Mouse (Mus musculus) liver, postnatal 0 days (tissue): Measurements from ENCODE around the gene Lce1e. TPM values are rescaled to one million over a fixed set of nuclear protein-coding genes. Genes with fewer than 3 reads are reported as not detected.
"Not testable (repeated sequence)": the region's sequence is repeated elsewhere in the genome, so short reads cannot be mapped to it uniquely, and the experiment has no call there.

Experiments used
- ATAC-seq: fragments of 200-750 bp; cut with Nextera tagmentation; 2 replicates; pipeline ENCODE4 v1.8.0; 2017; ENCODE audit warnings: mild to moderate bottlenecking, moderate library complexity
- DNase-seq: peaks from one replicate; pipeline ENCODE4 v3.0.0-alpha.2; 2016
- H3K27ac ChIP-seq: fragments of 300-500 bp; sonication (generic); 2 replicates; pipeline ENCODE4 v1.5.1; 2014; ENCODE audit warnings: antibody characterized with exemption, moderate library complexity, mild to moderate bottlenecking, low read depth
- H3K27me3 ChIP-seq: fragments of 300-500 bp; sonication (generic); 2 replicates; pipeline ENCODE4 v1.6.1; 2014; ENCODE audit warnings: low read length, control low read depth, mixed read lengths; ENCODE audit not compliant: insufficient read depth
- H3K36me3 ChIP-seq: fragments of 300-500 bp; sonication (generic); replicated peaks from 2 replicates; pipeline ENCODE4 v1.6.1; 2014; ENCODE audit warnings: mild to moderate bottlenecking, control low read depth, low read length, moderate library complexity, mixed read lengths; ENCODE audit not compliant: insufficient read depth
- H3K4me1 ChIP-seq: fragments of 300-500 bp; sonication (generic); 2 replicates; pipeline ENCODE4 v1.6.1; 2014; ENCODE audit warnings: antibody characterized with exemption, mild to moderate bottlenecking, control low read depth; ENCODE audit not compliant: insufficient read depth
- H3K4me2 ChIP-seq: fragments of 300-500 bp; sonication (generic); 2 replicates; pipeline ENCODE4 v1.6.1; 2014; ENCODE audit warnings: low read depth, mild to moderate bottlenecking, low read length, moderate library complexity, mixed read lengths
- H3K4me3 ChIP-seq: fragments of 300-500 bp; sonication (generic); 2 replicates; pipeline ENCODE4 v1.5.1; 2014; ENCODE audit warnings: low read depth, low read length
- H3K9ac ChIP-seq: fragments of 300-500 bp; sonication (generic); replicated peaks from 2 replicates; pipeline ENCODE4 v1.6.1; 2014; ENCODE audit warnings: mild to moderate bottlenecking, moderate library complexity
- H3K9me3 ChIP-seq: fragments of 300-500 bp; sonication (generic); 2 replicates; pipeline ENCODE4 v1.6.1; 2016; ENCODE audit warnings: mild to moderate bottlenecking, control low read depth, low read length, mixed read lengths
- CTCF ChIP-seq: sonication (generic); IDR thresholded peaks from 2 replicates; pipeline ENCODE4 v1.5.1; 2016; ENCODE audit warnings: antibody characterized with exemption, low read depth
- EP300 ChIP-seq: IDR thresholded peaks from 2 replicates; pipeline ENCODE4 v1.6.1; 2016; ENCODE audit warnings: antibody characterized with exemption, low read depth, mild to moderate bottlenecking
- WGBS: fragments of 180-500 bp; shearing (Covaris S2); extraction: QIAGEN DNeasy Blood & Tissue Kit; methylation state at CpG from one replicate; pipeline ENCODE4 v1.1.7; 2014; ENCODE audit not compliant: insufficient replicate concordance; 5-methylcytosine and 5-hydroxymethylcytosine counted together
- polyA plus RNA-seq: library from polyadenylated mRNA; unstranded; fragments of >200 nt; fragmentation: Nextera tagmentation; extraction: Ambion mirVana; gene quantifications from 2 replicates; pipeline ENCODE4 v1.2.1, GENCODE M21; 2015

Gene Lce1e
- polyA plus RNA-seq, 1 experiment from 2014 or later, result not detected

DNA sequence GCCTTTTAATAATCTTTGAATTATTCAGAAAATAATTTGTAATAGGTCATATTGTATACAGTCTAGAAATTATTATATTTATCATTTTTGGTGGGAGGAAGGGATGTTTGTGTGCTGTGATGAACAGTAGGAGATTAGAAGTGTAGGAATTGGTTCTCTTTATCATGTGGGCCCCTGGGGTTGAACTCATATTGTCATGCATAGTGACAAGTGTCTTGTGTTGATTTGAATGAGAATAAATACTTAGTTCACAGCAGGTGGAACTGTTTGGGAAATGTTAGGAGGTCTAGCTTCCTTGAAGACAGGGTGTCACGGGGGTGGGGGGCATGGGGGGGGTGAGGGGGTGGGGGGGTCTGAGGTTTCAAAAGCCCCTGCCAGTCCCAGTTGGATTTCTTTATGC lies 14.3 kb downstream of the Lce1e start:
- no peaks in the 10 kb centered on the region for H3K4me1 ChIP-seq
- DNase-seq, result no peak
- no peak overlapping the region for H3K9ac ChIP-seq
- no peak for TF ChIP-seq CTCF
- TF ChIP-seq EP300, result no peak
- no peaks in the 10 kb centered on the region for H3K27me3 ChIP-seq
- no peak overlapping the region for H3K4me2 ChIP-seq
- ATAC-seq, result no peak
- WGBS, result 8% methylated on average over 1 of the region's 1 CpGs
- no peak overlapping the region for H3K27ac ChIP-seq
- no peaks in the 10 kb centered on the region for H3K9me3 ChIP-seq
- no peak overlapping the region for H3K4me3 ChIP-seq
- H3K36me3 ChIP-seq, result no peaks in the 10 kb centered on the region

DNA sequence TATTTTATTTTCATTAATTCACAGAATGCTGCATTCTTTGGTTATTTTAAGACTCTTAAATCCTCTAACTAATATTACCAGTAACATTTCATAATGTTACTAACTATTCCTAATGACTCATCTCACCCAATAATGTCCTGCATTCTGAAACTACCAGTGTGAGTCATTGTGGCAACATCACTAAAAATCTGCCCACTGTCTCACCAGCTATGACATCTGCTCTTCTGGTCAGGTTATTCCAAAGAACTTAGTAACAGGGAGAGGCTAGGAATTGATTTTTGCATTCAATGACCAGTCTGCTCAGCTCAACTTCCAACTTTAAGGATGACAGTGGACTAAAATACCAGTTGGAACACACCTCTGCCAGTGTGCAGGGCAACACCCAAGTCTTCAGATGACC lies 17.2 kb downstream of the Lce1e start:
- TF ChIP-seq CTCF, result no peak
- Histone ChIP-seq H3K27me3 (no peaks in the 10 kb centered on the region), H3K9me3 (no peaks in the 10 kb centered on the region), H3K4me3 (no peak overlapping the region), H3K9ac (no peak overlapping the region), H3K4me2 (no peak overlapping the region), H3K27ac (no peak overlapping the region), H3K4me1 (no peaks in the 10 kb centered on the region), H3K36me3 (no peaks in the 10 kb centered on the region)
- ATAC-seq (no peak), DNase-seq (no peak)

DNA sequence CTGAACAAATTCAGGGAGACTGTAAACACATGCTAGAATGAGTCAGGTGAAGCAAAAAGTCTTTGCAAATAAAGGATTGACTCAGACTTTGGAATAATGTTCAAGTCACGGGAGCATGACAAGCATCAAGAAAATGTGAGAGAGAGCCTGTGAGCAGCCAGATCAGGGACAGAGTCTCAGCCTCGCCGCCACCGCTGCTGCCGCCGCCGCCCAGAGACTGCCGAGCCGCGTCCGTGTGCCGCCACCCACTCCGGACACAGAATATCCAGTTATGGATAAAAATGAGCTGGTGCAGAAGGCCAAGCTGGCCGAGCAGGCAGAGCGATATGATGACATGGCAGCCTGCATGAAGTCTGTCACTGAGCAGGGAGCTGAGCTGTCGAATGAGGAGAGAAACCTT lies 19.7 kb downstream of the Lce1e start:
- not testable (repeated sequence) for H3K36me3 ChIP-seq, H3K4me2 ChIP-seq, H3K27me3 ChIP-seq, H3K9ac ChIP-seq, ATAC-seq, H3K4me3 ChIP-seq, DNase-seq, H3K27ac ChIP-seq, H3K9me3 ChIP-seq, H3K4me1 ChIP-seq
- WGBS, result 65% methylated on average over 16 of the region's 16 CpGs

- 54% methylated on average over 2 of the region's 2 CpGs for WGBS
- Histone ChIP-seq H3K4me2 (no peak within 1 kb of the TSS), H3K27me3 (no peaks in the 10 kb centered on the region), H3K4me1 (no peaks in the 10 kb centered on the region), H3K9me3 (no peaks in the 10 kb centered on the region), H3K36me3 (no peaks in the 10 kb centered on the region), H3K4me3 (no peak within 1 kb of the TSS), H3K9ac (no peak within 1 kb of the TSS), H3K27ac (no peak within 1 kb of the TSS)
- DNase-seq (no peak), ATAC-seq (no peak)
- no peak for TF ChIP-seq CTCF
- no peak for TF ChIP-seq EP300
These were observed 21.8 kb downstream of the Lce1e start, which contains the start of gene Lce1d for GRCm38 (mm10) chr3:92687110-92687509. TSS of gene Lce1d (minus strand) at chr3:92687210.

GRCm38 (mm10) chr3:92678947-92679346 lies 29.9 kb downstream of the Lce1e start, which contains the start of gene Lce1c:
TSS of gene Lce1c (plus strand) at chr3:92679247.
- Histone ChIP-seq H3K4me3 (no peak within 1 kb of the TSS), H3K4me1 (no peaks in the 10 kb centered on the region), H3K27ac (no peak within 1 kb of the TSS), H3K9me3 (no peaks in the 10 kb centered on the region), H3K4me2 (no peak within 1 kb of the TSS), H3K9ac (no peak within 1 kb of the TSS), H3K36me3 (no peaks in the 10 kb centered on the region), H3K27me3 (no peaks in the 10 kb centered on the region)
- 88% methylated on average over 4 of the region's 4 CpGs for WGBS
- TF ChIP-seq CTCF, result no peak
- TF ChIP-seq EP300, result no peak
- DNase-seq (no peak), ATAC-seq (no peak)

DNA sequence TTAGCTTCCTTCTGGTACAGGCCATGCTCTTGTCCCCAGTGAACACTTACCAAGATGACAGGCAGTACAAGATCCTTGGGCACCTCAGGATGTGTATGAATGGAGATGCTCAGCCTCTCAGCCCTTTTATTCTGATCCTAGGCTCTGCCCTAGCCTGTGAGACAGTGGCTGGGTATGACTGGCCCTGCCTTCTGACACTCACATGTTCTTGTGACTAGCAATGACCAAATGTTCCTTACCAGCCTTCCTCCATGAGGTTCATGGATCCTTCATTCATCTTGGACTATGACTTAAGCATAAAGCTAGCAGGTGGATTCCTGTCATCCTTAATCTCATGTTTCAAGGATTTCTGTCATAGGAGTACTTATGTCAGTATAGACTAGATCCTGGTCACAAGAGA lies 38.7 kb downstream of the Lce1e start, which contains the start of gene Lce1a2:
TSS of gene Lce1a2 (minus strand) at position 101 of the 400 bp plus-strand sequence.
- no peaks in the 10 kb centered on the region for H3K4me1 ChIP-seq
- H3K27ac ChIP-seq, result no peak within 1 kb of the TSS
- no peak within 1 kb of the TSS for H3K4me3 ChIP-seq
- H3K4me2 ChIP-seq, result no peak within 1 kb of the TSS
- H3K9me3 ChIP-seq, result no peaks in the 10 kb centered on the region
- DNase-seq (no peak), ATAC-seq (no peak)
- no peaks in the 10 kb centered on the region for H3K27me3 ChIP-seq
- TF ChIP-seq CTCF, result no peak
- no peak for TF ChIP-seq EP300
- H3K9ac ChIP-seq, result no peak within 1 kb of the TSS
- H3K36me3 ChIP-seq, result no peaks in the 10 kb centered on the region

Other genes with a start within 250 kb of the Lce1e start
- gene Sprr1a, start 223.2 kb downstream of the Lce1e start, polyA plus RNA-seq, result 0.14 TPM in 1 of 2 replicates, not detected in the other
- gene Sprr4, start 208.6 kb downstream of the Lce1e start, polyA plus RNA-seq, result not detected in 2 replicates
- not detected in 2 replicates for gene 2310046K23Rik, start 174.6 kb downstream of the Lce1e start, polyA plus RNA-seq
- not detected in 2 replicates for gene Ivl, start 135.3 kb downstream of the Lce1e start, polyA plus RNA-seq
- 5.1 and 6.3 TPM in 2 replicates for gene Smcp, start 120.1 kb downstream of the Lce1e start, polyA plus RNA-seq
- not detected in 2 replicates for gene 2210017I01Rik, start 101.6 kb downstream of the Lce1e start, polyA plus RNA-seq
- gene Lce6a, start 87.4 kb downstream of the Lce1e start, polyA plus RNA-seq, result not detected in 2 replicates
- not detected in 2 replicates for gene Lce1a1, start 60.8 kb downstream of the Lce1e start, polyA plus RNA-seq
- gene Lce1b, start 52.1 kb downstream of the Lce1e start, polyA plus RNA-seq, result not detected in 2 replicates
- gene Lce1a2, start 38.8 kb downstream of the Lce1e start, polyA plus RNA-seq, result not detected in 2 replicates
- not detected in 2 replicates for gene Lce1c, start 29.8 kb downstream of the Lce1e start, polyA plus RNA-seq
- gene Lce1d, start 21.9 kb downstream of the Lce1e start, polyA plus RNA-seq, result not detected in 2 replicates
- gene Lce1f, start 11.3 kb upstream of the Lce1e start, polyA plus RNA-seq, result not detected in 2 replicates
- not detected in 2 replicates for gene Gm38119, start 30.0 kb upstream of the Lce1e start, polyA plus RNA-seq
- not detected in 2 replicates for gene Lce1g, start 43.3 kb upstream of the Lce1e start, polyA plus RNA-seq
- not detected in 2 replicates for gene Lce1h, start 56.0 kb upstream of the Lce1e start, polyA plus RNA-seq
- not detected in 2 replicates for gene Lce1i, start 69.8 kb upstream of the Lce1e start, polyA plus RNA-seq
- gene Lce1j, start 81.4 kb upstream of the Lce1e start, polyA plus RNA-seq, result not detected in 2 replicates
- gene Lce1k, start 98.8 kb upstream of the Lce1e start, polyA plus RNA-seq, result not detected in 2 replicates
- gene Kprp, start 118.2 kb upstream of the Lce1e start, polyA plus RNA-seq, result not detected in 2 replicates
- not detected in 2 replicates for gene Lce1l, start 142.2 kb upstream of the Lce1e start, polyA plus RNA-seq
- gene 2310050C09Rik, start 161.1 kb upstream of the Lce1e start, polyA plus RNA-seq, result not detected in 2 replicates
- not detected in 2 replicates for gene Lce3a, start 217.2 kb upstream of the Lce1e start, polyA plus RNA-seq
- gene Lce3b, start 223.9 kb upstream of the Lce1e start, polyA plus RNA-seq, result not detected in 2 replicates
- gene Lce3c, start 235.4 kb upstream of the Lce1e start, polyA plus RNA-seq, result not detected in 2 replicates
- gene Lce3d, start 248.3 kb upstream of the Lce1e start, polyA plus RNA-seq, result not detected in 2 replicates